Mouse (Mus musculus): ENCODE results near the gene Tpsg1.

DNA sequence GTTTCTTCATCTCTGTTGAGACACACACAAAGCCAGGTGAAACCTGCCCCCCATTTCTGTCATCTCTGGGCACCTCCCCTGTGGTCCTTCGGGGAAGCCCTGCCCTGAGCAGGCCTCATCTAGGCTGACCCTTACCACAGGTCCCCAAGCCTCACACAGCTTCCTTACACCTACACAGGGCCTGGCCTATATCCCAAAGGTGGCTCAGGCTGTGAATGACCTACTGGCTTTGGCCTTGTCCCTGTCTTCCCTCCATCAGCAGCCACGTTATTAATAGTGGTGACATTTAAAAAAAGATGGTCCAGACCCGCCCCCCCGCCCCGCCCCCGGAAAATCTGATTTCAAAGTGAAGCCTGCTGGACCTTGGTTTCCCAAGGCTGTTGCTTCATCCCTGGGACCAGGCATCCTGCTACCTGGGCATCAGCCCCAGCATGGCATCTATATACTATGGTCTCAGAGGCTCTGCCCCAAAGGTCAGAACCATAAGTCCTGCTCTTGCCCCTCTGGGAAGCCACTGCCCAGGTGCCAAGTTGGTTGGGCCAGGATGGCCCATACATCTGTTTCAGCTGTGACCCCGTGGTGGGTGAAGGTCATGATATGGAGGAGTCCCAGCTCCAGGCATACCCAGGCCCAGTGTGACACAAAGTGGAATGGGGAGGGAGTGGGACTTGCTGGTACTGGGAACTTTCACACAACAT lies 39.4 kb downstream of the Tpsg1 start:
- no peak for TF ChIP-seq GATA1 (IDR thresholded peaks at IDR 0.05; ENCODE audit: borderline replicate concordance, low read length)
- no peak for TF ChIP-seq CTCF (IDR thresholded peaks at IDR 0.05; ENCODE audit: low read depth, low read length)
- no peak for TF ChIP-seq TAL1 (conservative IDR thresholded peaks at IDR 0.05; ENCODE audit: low read depth, low read length)
- no peak for TF ChIP-seq POLR2AphosphoS5 (IDR thresholded peaks at IDR 0.05; ENCODE audit: insufficient replicate concordance, low read depth, low read length)
- TF ChIP-seq GATA2 (IDR thresholded peaks at IDR 0.05; ENCODE audit: borderline replicate concordance, low read depth, low read length) = no peak
